Mouse (Mus musculus) limb, embryonic 14.5 days (tissue): ENCODE measurements around the gene Anp32e. TPM values are rescaled to one million over a fixed set of nuclear protein-coding genes. Genes with fewer than 3 reads are reported as not detected.
A peak's percentile ranks its signal among the peaks of the same experiment; 100 is the strongest.

Experiments
- ATAC-seq: fragments of 200-750 bp; cut with Nextera tagmentation; 2 replicates; pipeline ENCODE4 v1.8.0; 2017; ENCODE audit warnings: low read depth, moderate number of reproducible peaks, moderate TSS enrichment; ENCODE audit not compliant: low FRiP score
- DNase-seq: peaks from one replicate; pipeline ENCODE4 v3.0.0-alpha.2; 2015; ENCODE audit warnings: low spot score
- H3K27ac ChIP-seq: fragments of 300-500 bp; sonication (generic); replicated peaks from 2 replicates; pipeline ENCODE4 v1.5.1; 2014; ENCODE audit warnings: low read depth, mild to moderate bottlenecking, low read length, moderate library complexity, mixed read lengths
- H3K27me3 ChIP-seq: fragments of 300-500 bp; sonication (generic); 2 replicates; pipeline ENCODE4 v1.6.1; 2014; ENCODE audit warnings: low read length, mixed read lengths; ENCODE audit not compliant: control insufficient read depth, insufficient read depth
- H3K36me3 ChIP-seq: fragments of 300-500 bp; sonication (generic); 2 replicates; pipeline ENCODE4 v1.6.1; 2014; ENCODE audit warnings: mild to moderate bottlenecking, low read length, moderate library complexity, mixed read lengths; ENCODE audit not compliant: control insufficient read depth, insufficient read depth
- H3K4me1 ChIP-seq: fragments of 300-500 bp; sonication (generic); 2 replicates; pipeline ENCODE4 v1.6.1; 2014; ENCODE audit warnings: antibody characterized with exemption, low read length, mixed read lengths; ENCODE audit not compliant: control insufficient read depth, insufficient read depth
- H3K4me2 ChIP-seq: fragments of 300-500 bp; sonication (generic); replicated peaks from 2 replicates; pipeline ENCODE4 v1.6.1; 2014; ENCODE audit warnings: low read depth, mild to moderate bottlenecking, low read length, moderate library complexity; ENCODE audit not compliant: severe bottlenecking
- H3K4me3 ChIP-seq: fragments of 300-500 bp; sonication (generic); replicated peaks from 2 replicates; pipeline ENCODE4 v1.5.1; 2014; ENCODE audit warnings: low read length
- H3K9ac ChIP-seq: fragments of 300-500 bp; sonication (generic); 2 replicates; pipeline ENCODE4 v1.6.1; 2014; ENCODE audit warnings: mild to moderate bottlenecking, low read depth, low read length, moderate library complexity; ENCODE audit not compliant: severe bottlenecking
- H3K9me3 ChIP-seq: fragments of 300-500 bp; sonication (generic); 2 replicates; pipeline ENCODE4 v1.6.1; 2016; ENCODE audit warnings: low read length; ENCODE audit not compliant: control insufficient read depth
- POLR2A ChIP-seq: fragments of 200-500 bp; IDR thresholded peaks from 2 replicates; pipeline ENCODE4 v1.8.0; 2012; ENCODE audit warnings: inconsistent platforms, mild to moderate bottlenecking, moderate library complexity, borderline replicate concordance; ENCODE audit not compliant: insufficient read depth, insufficient read length; ENCODE audit errors: extremely low read depth
- WGBS: fragments of 180-500 bp; shearing (Covaris S2); extraction: QIAGEN DNeasy Blood & Tissue Kit; methylation state at CpG from one replicate; pipeline ENCODE4 v1.1.7; 2014; 5-methylcytosine and 5-hydroxymethylcytosine counted together
- polyA plus RNA-seq, 2 experiments: library from polyadenylated mRNA; depleted of rRNA in 1 of 2; stranded (reverse) in 1 of 2; unstranded in 1 of 2; fragments of >200 nt; fragmentation: Nextera tagmentation in 1 of 2; extraction: Ambion mirVana in 1 of 2; gene quantifications; 2 replicates each; pipeline versions ENCODE4 v1.2.1 to v1.2.3; 2012 to 2014

The Anp32e gene
- polyA plus RNA-seq, 2 experiments: 55.0 to 137 TPM

GRCm38 (mm10) chr3:95986984-95987383 lies 57.9 kb downstream of the Anp32e start:
- no peak overlapping the region for H3K4me3 ChIP-seq
- 71% methylated on average over 4 of the region's 4 CpGs for WGBS
- TF ChIP-seq POLR2A: no peak
- peaks cover 22% of the 10 kb centered on the region for H3K4me1 ChIP-seq
- ATAC-seq (no peak), DNase-seq (no peak)
- no peak overlapping the region for H3K27ac ChIP-seq
- no peaks in the 10 kb centered on the region for H3K27me3 ChIP-seq
- peaks cover 43% of the 10 kb centered on the region for H3K36me3 ChIP-seq
- no peak overlapping the region for H3K4me2 ChIP-seq
- no peaks in the 10 kb centered on the region for H3K9me3 ChIP-seq
- no peak overlapping the region for H3K9ac ChIP-seq

GRCm38 (mm10) chr3:95987386-95988110 lies 58.5 kb downstream of the Anp32e start:
- no peak for ATAC-seq
- H3K4me2 ChIP-seq: no peak overlapping the region
- no peak overlapping the region for H3K27ac ChIP-seq
- 67% methylated on average over 6 of the region's 6 CpGs for WGBS
- no peak for TF ChIP-seq POLR2A
- no peaks in the 10 kb centered on the region for H3K27me3 ChIP-seq
- H3K9ac ChIP-seq: no peak overlapping the region
- DNase-seq: no peak
- H3K9me3 ChIP-seq: no peaks in the 10 kb centered on the region
- peaks cover 49% of the 10 kb centered on the region for H3K36me3 ChIP-seq
- H3K4me3 ChIP-seq: no peak overlapping the region
- peaks cover 25% of the 10 kb centered on the region for H3K4me1 ChIP-seq

GRCm38 (mm10) chr3:95988138-95988537 lies 59.1 kb downstream of the Anp32e start:
- H3K27ac ChIP-seq: no peak overlapping the region
- H3K27me3 ChIP-seq: no peaks in the 10 kb centered on the region
- DNase-seq (no peak), ATAC-seq (no peak)
- no peak for TF ChIP-seq POLR2A
- H3K9me3 ChIP-seq: no peaks in the 10 kb centered on the region
- H3K4me3 ChIP-seq: no peak overlapping the region
- peaks cover 28% of the 10 kb centered on the region for H3K4me1 ChIP-seq
- 100% methylated on average over 1 of the region's 1 CpGs for WGBS
- peaks cover 52% of the 10 kb centered on the region for H3K36me3 ChIP-seq
- H3K9ac ChIP-seq: no peak overlapping the region
- H3K4me2 ChIP-seq: no peak overlapping the region

GRCm38 (mm10) chr3:95988969-95989368 lies 59.9 kb downstream of the Anp32e start:
- peak; percentile 60 for DNase-seq

GRCm38 (mm10) chr3:95990413-95990941 lies 61.4 kb downstream of the Anp32e start:
- H3K4me2 ChIP-seq: no peak overlapping the region
- peaks cover 28% of the 10 kb centered on the region for H3K4me1 ChIP-seq
- H3K9ac ChIP-seq: no peak overlapping the region
- peaks cover 52% of the 10 kb centered on the region for H3K36me3 ChIP-seq
- 83% methylated on average over 12 of the region's 12 CpGs for WGBS
- H3K4me3 ChIP-seq: no peak overlapping the region
- no peaks in the 10 kb centered on the region for H3K9me3 ChIP-seq
- H3K27me3 ChIP-seq: no peaks in the 10 kb centered on the region
- DNase-seq: no peak
- no peak for TF ChIP-seq POLR2A
- H3K27ac ChIP-seq: no peak overlapping the region
- no peak for ATAC-seq

More at GRCm38 (mm10) chr3:95988969-95989368, 59.9 kb downstream of the Anp32e start:
- H3K27me3 ChIP-seq: no peaks in the 10 kb centered on the region
- TF ChIP-seq POLR2A: no peak
- H3K9ac ChIP-seq: no peak overlapping the region
- H3K4me1 ChIP-seq: peaks cover 37% of the 10 kb centered on the region
- H3K36me3 ChIP-seq: peaks cover 52% of the 10 kb centered on the region
- 0 out of 2 replicates have a peak overlapping the region, but pooled peaks have one; percentile 0 for H3K27ac ChIP-seq
- ATAC-seq: peak; percentile 36
- H3K9me3 ChIP-seq: no peaks in the 10 kb centered on the region
- no peak overlapping the region for H3K4me3 ChIP-seq
- no peak overlapping the region for H3K4me2 ChIP-seq
- WGBS: 59% methylated on average over 10 of the region's 10 CpGs
